Mouse (Mus musculus): ENCODE measurements around the gene Ttc25. TPM values are rescaled to one million over a fixed set of nuclear protein-coding genes. Genes with fewer than 3 reads are reported as not detected.
"Not testable (repeated sequence)": the region's sequence is repeated elsewhere in the genome, so short reads cannot be mapped to it uniquely, and the experiment has no call there.

The Ttc25 gene
- polyA plus RNA-seq, 1 experiment, result 0.71 TPM

DNA sequence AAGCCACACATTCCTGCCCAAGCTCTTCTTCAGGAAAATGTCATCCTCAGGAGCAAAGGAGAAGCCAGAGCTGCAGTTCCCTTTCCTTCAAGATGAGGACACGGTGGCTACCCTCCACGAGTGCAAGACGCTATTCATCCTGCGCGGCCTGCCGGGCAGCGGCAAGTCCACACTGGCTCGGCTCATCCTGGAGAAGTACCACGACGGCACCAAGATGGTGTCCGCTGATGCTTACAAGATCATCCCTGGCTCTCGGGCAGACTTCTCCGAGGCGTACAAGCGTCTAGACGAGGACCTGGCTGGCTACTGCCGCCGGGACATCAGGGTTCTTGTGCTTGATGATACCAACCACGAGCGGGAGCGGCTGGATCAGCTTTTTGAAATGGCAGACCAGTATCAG is 30.8 kb downstream of the Ttc25 start:
- TF ChIP-seq USF1 (IDR thresholded peaks at IDR 0.05; ENCODE audit: low read depth) (no peak), POLR2AphosphoS2 (IDR thresholded peaks at IDR 0.05; ENCODE audit: insufficient read length, low read depth) (peak; percentile 45)
- Histone ChIP-seq H3K27me3 (ENCODE audit: control insufficient read depth, insufficient read depth, insufficient read length) (no peaks in the 10 kb centered on the region), H3K79me2 (ENCODE audit: control insufficient read depth, insufficient read depth) (no peaks in the 10 kb centered on the region), H3K4me2 (ENCODE audit: low read depth) (no peak overlapping the region), H3K4me3 (no peak overlapping the region), H3ac (ENCODE audit: control insufficient read depth, insufficient read length) (no peak overlapping the region), H3K36me3 (ENCODE audit: control insufficient read depth, insufficient read depth) (peaks cover 2% of the 10 kb centered on the region)

DNA sequence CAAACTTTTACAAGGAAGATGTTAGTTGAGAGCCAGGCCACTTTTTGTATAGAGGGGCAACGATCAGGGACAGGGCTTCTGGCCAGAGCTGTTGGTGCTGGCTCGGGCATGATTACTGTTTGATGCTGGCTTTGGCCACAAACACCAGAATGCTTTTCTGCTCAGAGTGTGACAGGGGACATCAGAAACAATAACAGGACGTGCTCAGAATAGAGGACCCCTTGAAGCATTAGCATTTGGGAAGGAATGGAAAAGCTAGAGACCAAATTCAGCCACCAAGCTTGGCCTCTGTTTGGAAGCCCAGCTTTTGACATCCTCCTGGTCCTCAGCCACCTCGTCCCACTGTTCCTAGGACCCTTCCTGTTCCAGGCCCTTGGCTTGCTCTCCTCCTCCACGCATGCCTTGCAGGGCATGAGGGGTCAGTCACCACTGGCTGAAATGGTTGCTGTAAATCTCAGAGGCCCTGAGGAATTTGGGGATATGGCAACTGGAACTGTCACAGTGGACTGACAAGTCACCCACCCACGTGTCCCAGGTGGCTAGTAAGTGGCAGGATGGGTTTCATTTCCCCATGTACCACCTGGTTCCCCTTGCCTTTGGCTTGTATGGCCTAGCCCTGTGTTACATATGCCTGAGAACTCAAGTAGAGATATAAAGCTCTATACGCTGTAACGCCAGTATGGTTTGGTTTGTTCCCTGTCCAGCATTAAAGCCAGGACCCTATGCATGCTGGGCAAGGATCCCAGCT is 32.6 kb downstream of the Ttc25 start:
- TF ChIP-seq POLR2AphosphoS2 (IDR thresholded peaks at IDR 0.05; ENCODE audit: insufficient read length, low read depth) (peak; percentile 52), CEBPB (IDR thresholded peaks at IDR 0.05; ENCODE audit: insufficient read depth, poor library complexity, severe bottlenecking) (no peak)
- no peaks in the 10 kb centered on the region for H3K27me3 ChIP-seq (ENCODE audit: control insufficient read depth, insufficient read depth, insufficient read length)
- no peak overlapping the region for H3K4me2 ChIP-seq (ENCODE audit: low read depth)
- no peak overlapping the region for H3K4me3 ChIP-seq
- H3ac ChIP-seq (ENCODE audit: control insufficient read depth, insufficient read length), result no peak overlapping the region
- peaks cover 9% of the 10 kb centered on the region for H3K36me3 ChIP-seq (ENCODE audit: control insufficient read depth, insufficient read depth)
- no peaks in the 10 kb centered on the region for H3K79me2 ChIP-seq (ENCODE audit: control insufficient read depth, insufficient read depth)

DNA sequence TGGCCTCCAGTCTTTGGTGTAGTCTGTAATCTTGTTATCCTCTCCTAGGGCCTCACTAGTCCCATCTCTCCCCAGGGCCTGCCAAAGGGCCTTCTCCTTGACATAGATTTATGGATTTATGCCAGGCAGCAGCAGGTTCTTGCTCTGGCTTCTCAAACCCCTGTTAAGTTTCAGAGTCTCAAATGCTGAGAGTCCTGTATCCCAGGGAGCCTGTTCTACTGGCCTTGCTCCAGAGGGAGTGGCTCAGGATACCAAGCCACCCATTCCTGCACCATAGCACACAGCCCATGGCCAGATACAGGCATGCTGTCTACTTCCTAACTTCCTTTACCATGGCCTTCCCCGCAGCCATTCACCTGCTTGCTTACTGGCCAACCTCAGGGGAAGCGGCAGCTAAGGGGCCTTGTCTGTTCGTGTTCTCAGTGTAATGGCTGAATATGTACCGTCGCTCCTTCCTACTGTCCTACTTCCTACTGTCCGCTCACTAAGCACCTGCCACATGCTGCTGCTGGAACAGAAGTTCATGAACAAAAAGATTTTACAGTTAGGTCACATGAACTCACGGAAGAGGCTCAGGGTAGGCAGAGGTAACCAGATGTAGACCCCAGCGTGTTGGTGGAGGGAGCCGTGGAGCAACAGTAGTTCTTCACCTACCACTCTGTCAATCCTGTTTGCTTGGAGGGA is 33.9 kb downstream of the Ttc25 start:
- Histone ChIP-seq H3ac (ENCODE audit: control insufficient read depth, insufficient read length) (no peak overlapping the region), H3K4me3 (no peak overlapping the region), H3K27me3 (ENCODE audit: control insufficient read depth, insufficient read depth, insufficient read length) (no peaks in the 10 kb centered on the region), H3K79me2 (ENCODE audit: control insufficient read depth, insufficient read depth) (no peaks in the 10 kb centered on the region), H3K36me3 (ENCODE audit: control insufficient read depth, insufficient read depth) (peaks cover 21% of the 10 kb centered on the region), H3K4me2 (ENCODE audit: low read depth) (no peak overlapping the region)
- TF ChIP-seq MYOG (IDR thresholded peaks at IDR 0.05; ENCODE audit: control insufficient read depth in 1 of 3, insufficient read depth in 1 of 3, insufficient read length in 2 of 3, low read depth in 2 of 3), result no peak
- TF ChIP-seq TCF3 (IDR thresholded peaks at IDR 0.05; ENCODE audit: insufficient read length, low read depth), result no peak
- no peak for TF ChIP-seq SRF (IDR thresholded peaks at IDR 0.05; ENCODE audit: control insufficient read depth, insufficient read length, low read depth)
- TF ChIP-seq REST (IDR thresholded peaks at IDR 0.05; ENCODE audit: insufficient read depth, insufficient read length), result no peak
- no peak for TF ChIP-seq POLR2AphosphoS2 (IDR thresholded peaks at IDR 0.05; ENCODE audit: insufficient read length, low read depth)
- TF ChIP-seq E2F4 (IDR thresholded peaks at IDR 0.05; ENCODE audit: insufficient read depth), result no peak
- TF ChIP-seq TCF12 (IDR thresholded peaks at IDR 0.05; ENCODE audit: insufficient read depth, poor library complexity, severe bottlenecking), result no peak
- TF ChIP-seq MYOD1 (IDR thresholded peaks at IDR 0.05; ENCODE audit: control insufficient read depth in 1 of 3, insufficient read length in 2 of 3, low read depth in 2 of 3), result no peak
- no peak for TF ChIP-seq USF1 (IDR thresholded peaks at IDR 0.05; ENCODE audit: low read depth)
- no peak for TF ChIP-seq CEBPB (IDR thresholded peaks at IDR 0.05; ENCODE audit: insufficient read depth, poor library complexity, severe bottlenecking)
- no peak for TF ChIP-seq POLR2A (IDR thresholded peaks at IDR 0.05; ENCODE audit: insufficient read length, low read depth)
- TF ChIP-seq MAX (IDR thresholded peaks at IDR 0.05; ENCODE audit: low read depth), result no peak

DNA sequence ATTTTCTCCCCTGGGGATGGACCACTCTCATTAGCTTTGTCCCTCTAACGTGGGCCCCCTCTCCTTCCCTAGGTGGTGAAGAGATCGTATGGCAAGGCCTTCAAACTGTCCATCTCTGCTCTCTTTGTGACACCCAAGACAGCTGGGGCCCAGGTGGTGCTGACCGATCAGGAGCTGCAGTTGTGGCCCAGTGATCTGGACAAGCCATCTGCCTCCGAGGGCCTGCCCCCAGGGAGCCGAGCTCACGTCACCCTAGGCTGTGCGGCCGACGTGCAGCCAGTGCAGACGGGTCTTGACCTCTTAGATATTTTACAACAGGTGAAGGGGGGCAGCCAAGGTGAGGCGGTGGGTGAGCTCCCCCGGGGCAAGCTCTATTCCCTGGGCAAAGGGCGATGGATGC is 34.9 kb downstream of the Ttc25 start:
- H3K4me2 ChIP-seq (ENCODE audit: low read depth), result no peak overlapping the region
- no peak overlapping the region for H3K4me3 ChIP-seq

DNA sequence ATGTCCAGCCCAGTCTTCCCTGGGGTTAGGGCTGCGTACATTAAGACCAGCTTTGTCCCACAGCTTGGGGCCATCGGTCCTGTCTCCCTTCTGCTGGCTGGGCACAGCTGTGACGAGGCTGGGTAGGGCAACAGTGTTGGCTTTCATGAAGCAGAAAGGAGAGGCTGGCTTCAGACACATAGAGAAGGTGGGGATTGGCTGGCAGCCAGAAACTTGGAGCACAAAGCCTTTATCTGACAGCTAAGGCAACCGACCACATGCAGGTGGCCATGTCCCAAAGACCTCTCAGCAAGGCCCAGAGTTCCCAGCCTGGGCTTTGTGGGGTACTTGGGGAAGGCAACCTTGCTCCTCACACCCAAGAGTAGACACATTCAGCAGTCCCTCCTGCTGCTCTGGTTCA is 36.3 kb downstream of the Ttc25 start:
- no peaks in the 10 kb centered on the region for H3K79me2 ChIP-seq (ENCODE audit: control insufficient read depth, insufficient read depth)
- H3ac ChIP-seq (ENCODE audit: control insufficient read depth, insufficient read length), result no peak overlapping the region
- TF ChIP-seq MAX (IDR thresholded peaks at IDR 0.05; ENCODE audit: low read depth), result no peak
- no peak for TF ChIP-seq TCF3 (IDR thresholded peaks at IDR 0.05; ENCODE audit: insufficient read length, low read depth)
- no peak for TF ChIP-seq TCF12 (IDR thresholded peaks at IDR 0.05; ENCODE audit: insufficient read depth, poor library complexity, severe bottlenecking)
- no peak for TF ChIP-seq MYOD1 (IDR thresholded peaks at IDR 0.05; ENCODE audit: control insufficient read depth in 1 of 3, insufficient read length in 2 of 3, low read depth in 2 of 3)
- TF ChIP-seq E2F4 (IDR thresholded peaks at IDR 0.05; ENCODE audit: insufficient read depth), result no peak
- TF ChIP-seq MYOG (IDR thresholded peaks at IDR 0.05; ENCODE audit: control insufficient read depth in 1 of 3, insufficient read depth in 1 of 3, insufficient read length in 2 of 3, low read depth in 2 of 3), result no peak
- TF ChIP-seq REST (IDR thresholded peaks at IDR 0.05; ENCODE audit: insufficient read depth, insufficient read length), result no peak
- TF ChIP-seq USF1 (IDR thresholded peaks at IDR 0.05; ENCODE audit: low read depth), result no peak
- no peak for TF ChIP-seq POLR2A (IDR thresholded peaks at IDR 0.05; ENCODE audit: insufficient read length, low read depth)
- no peak for TF ChIP-seq POLR2AphosphoS2 (IDR thresholded peaks at IDR 0.05; ENCODE audit: insufficient read length, low read depth)
- TF ChIP-seq CEBPB (IDR thresholded peaks at IDR 0.05; ENCODE audit: insufficient read depth, poor library complexity, severe bottlenecking), result no peak
- TF ChIP-seq SRF (IDR thresholded peaks at IDR 0.05; ENCODE audit: control insufficient read depth, insufficient read length, low read depth), result no peak
- no peak overlapping the region for H3K4me3 ChIP-seq
- peaks cover 45% of the 10 kb centered on the region for H3K36me3 ChIP-seq (ENCODE audit: control insufficient read depth, insufficient read depth)
- H3K27me3 ChIP-seq (ENCODE audit: control insufficient read depth, insufficient read depth, insufficient read length), result no peaks in the 10 kb centered on the region
- H3K4me2 ChIP-seq (ENCODE audit: low read depth), result no peak overlapping the region

More for the DNA sequence above, 34.9 kb downstream of the Ttc25 start:
- no peak overlapping the region for H3ac ChIP-seq (ENCODE audit: control insufficient read depth, insufficient read length)
- H3K36me3 ChIP-seq (ENCODE audit: control insufficient read depth, insufficient read depth), result peaks cover 32% of the 10 kb centered on the region
- TF ChIP-seq POLR2AphosphoS2 (IDR thresholded peaks at IDR 0.05; ENCODE audit: insufficient read length, low read depth) (peak; percentile 13), POLR2A (IDR thresholded peaks at IDR 0.05; ENCODE audit: insufficient read length, low read depth) (no peak)
- no peaks in the 10 kb centered on the region for H3K27me3 ChIP-seq (ENCODE audit: control insufficient read depth, insufficient read depth, insufficient read length)
- no peaks in the 10 kb centered on the region for H3K79me2 ChIP-seq (ENCODE audit: control insufficient read depth, insufficient read depth)

DNA sequence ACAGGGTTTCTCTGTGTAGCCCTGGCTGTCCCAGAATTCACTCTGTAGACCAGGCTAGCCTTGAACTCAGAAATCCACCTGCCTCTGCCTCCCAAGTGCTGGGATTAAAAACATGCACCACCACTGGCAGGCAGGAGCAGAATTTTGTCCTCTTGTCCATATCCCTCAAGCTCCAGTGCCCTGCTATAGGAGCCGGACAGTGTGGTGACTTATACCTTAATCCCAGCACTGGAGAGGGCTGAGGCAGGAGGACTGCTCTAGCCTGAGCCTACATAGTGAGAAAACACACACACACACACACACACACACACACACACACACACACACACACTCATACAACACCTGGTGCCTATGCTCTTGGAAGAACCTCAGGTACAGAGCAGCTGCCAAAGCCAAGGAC is 37.0 kb downstream of the Ttc25 start:
- not testable (repeated sequence) for H3K4me3 ChIP-seq; H3K4me2 ChIP-seq (ENCODE audit: low read depth); H3K79me2 ChIP-seq (ENCODE audit: control insufficient read depth, insufficient read depth); H3K27me3 ChIP-seq (ENCODE audit: control insufficient read depth, insufficient read depth, insufficient read length); H3ac ChIP-seq (ENCODE audit: control insufficient read depth, insufficient read length)
- H3K36me3 ChIP-seq (ENCODE audit: control insufficient read depth, insufficient read depth), result peaks cover 52% of the 10 kb centered on the region
